Mouse (Mus musculus) stomach, postnatal 0 days (tissue): ENCODE data around the gene Prr14.

Experiments
- CTCF ChIP-seq: IDR thresholded peaks from 2 replicates; pipeline ENCODE4 v1.5.1; 2016; ENCODE audit warnings: antibody characterized with exemption, low read depth, mild to moderate bottlenecking, moderate library complexity
- EP300 ChIP-seq: optimal IDR thresholded peaks from 2 replicates; pipeline ENCODE3; 2016; ENCODE audit warnings: antibody characterized with exemption

DNA sequence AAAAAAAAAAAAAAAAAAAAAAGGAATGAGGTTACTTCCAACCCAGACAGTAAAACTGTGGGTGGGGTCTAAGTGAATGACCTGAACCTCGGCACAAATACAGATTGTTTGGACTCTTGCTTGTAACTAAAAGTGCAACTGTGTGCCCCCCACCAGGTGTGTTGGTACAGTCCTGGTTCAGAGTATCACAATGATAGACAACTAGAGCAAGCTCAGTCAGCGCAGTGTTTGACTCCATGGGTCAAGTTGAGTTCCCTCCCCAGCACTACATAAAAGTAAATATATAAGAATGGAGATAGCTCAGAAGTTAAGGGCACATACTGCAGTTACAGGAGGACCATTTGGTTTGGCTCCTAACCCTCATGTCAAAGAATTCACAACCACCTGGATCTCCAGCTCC lies 38.0 kb downstream of the Prr14 start:
- TF ChIP-seq CTCF, result no peak
- TF ChIP-seq EP300, result no peak
